Mouse (Mus musculus) thymus, postnatal 25 days (tissue): ENCODE results near the gene Trpc7.

Experiments
- DNase-seq: peaks from one replicate; pipeline ENCODE4 v3.0.0; 2022

The Trpc7 gene

GRCm38 (mm10) chr13:56895893-56896292 is at the start of gene Trpc7:
Gene Trpc7, minus strand, starts transcription at chr13:56895993.
- DNase-seq, result no peak

GRCm38 (mm10) chr13:56939261-56939660 is 43.5 kb upstream of the Trpc7 start:
- no peak for DNase-seq

- DNase-seq, result no peak
These were observed 38.2 kb upstream of the Trpc7 start for GRCm38 (mm10) chr13:56933832-56934510.

- no peak for DNase-seq
These were observed 34.6 kb upstream of the Trpc7 start for GRCm38 (mm10) chr13:56930421-56930820.

GRCm38 (mm10) chr13:56922976-56923375 is 27.2 kb upstream of the Trpc7 start:
- no peak for DNase-seq

GRCm38 (mm10) chr13:56921251-56921650 is 25.5 kb upstream of the Trpc7 start:
- DNase-seq, result no peak

GRCm38 (mm10) chr13:56914721-56915120 is 18.9 kb upstream of the Trpc7 start:
- DNase-seq, result no peak

GRCm38 (mm10) chr13:56911093-56911492 is 15.3 kb upstream of the Trpc7 start:
- no peak for DNase-seq

GRCm38 (mm10) chr13:56895386-56895785 is 407 bp downstream of the Trpc7 start:
- DNase-seq, result peak; percentile 3

- no peak for DNase-seq
These were observed 1.2 kb downstream of the Trpc7 start for GRCm38 (mm10) chr13:56894543-56894942.

- no peak for DNase-seq
These were observed 5.9 kb downstream of the Trpc7 start for GRCm38 (mm10) chr13:56889888-56890287.

GRCm38 (mm10) chr13:56882931-56883330 is 12.9 kb downstream of the Trpc7 start:
- DNase-seq, result no peak

- no peak for DNase-seq
These were observed 31.2 kb downstream of the Trpc7 start for GRCm38 (mm10) chr13:56864567-56864966.

- no peak for DNase-seq
These were observed 33.8 kb downstream of the Trpc7 start for GRCm38 (mm10) chr13:56862011-56862410.

- no peak for DNase-seq
These were observed 41.3 kb downstream of the Trpc7 start for GRCm38 (mm10) chr13:56854506-56854905.

GRCm38 (mm10) chr13:56853436-56853835 is 42.4 kb downstream of the Trpc7 start:
- DNase-seq, result no peak

- DNase-seq, result no peak
These were observed 49.9 kb downstream of the Trpc7 start for GRCm38 (mm10) chr13:56845866-56846265.

GRCm38 (mm10) chr13:56815471-56815870 is 80.3 kb downstream of the Trpc7 start:
- DNase-seq, result no peak

- peak; percentile 80 for DNase-seq
These were observed 88.9 kb downstream of the Trpc7 start for GRCm38 (mm10) chr13:56806776-56807490.

- no peak for DNase-seq
These were observed 90.7 kb downstream of the Trpc7 start for GRCm38 (mm10) chr13:56805131-56805530.

- DNase-seq, result no peak
These were observed 98.3 kb downstream of the Trpc7 start for GRCm38 (mm10) chr13:56797459-56797858.

GRCm38 (mm10) chr13:56795501-56795900 is 100.3 kb downstream of the Trpc7 start:
- DNase-seq, result no peak

- no peak for DNase-seq
These were observed 101.4 kb downstream of the Trpc7 start for GRCm38 (mm10) chr13:56794441-56794840.

- no peak for DNase-seq
These were observed 102.9 kb downstream of the Trpc7 start for GRCm38 (mm10) chr13:56792844-56793243.

GRCm38 (mm10) chr13:56790683-56791082 is 105.1 kb downstream of the Trpc7 start:
- no peak for DNase-seq
